Mouse (Mus musculus): Measurements from ENCODE around the gene Olfr678.
"Not testable (repeated sequence)": the region's sequence is repeated elsewhere in the genome, so short reads cannot be mapped to it uniquely, and the experiment has no call there.

The Olfr678 gene

GRCm38 (mm10) chr7:105064175-105064574 is at the start of gene Olfr678:
TSS of gene Olfr678 (plus strand) at chr7:105064475.
- DNase-seq (ENCODE audit: low read depth in 2 of 2, low spot score in 2 of 2) = no peak

GRCm38 (mm10) chr7:105022530-105022929 is 41.7 kb upstream of the Olfr678 start:
- DNase-seq (ENCODE audit: low read depth in 2 of 2, low spot score in 2 of 2) = no peak

- DNase-seq (ENCODE audit: low read depth in 2 of 2, low spot score in 2 of 2) = no peak
Observed at GRCm38 (mm10) chr7:105028360-105028759, 35.9 kb upstream of the Olfr678 start, which contains the start of gene Olfr675. TSS of gene Olfr675 (minus strand) at chr7:105028460.

GRCm38 (mm10) chr7:105032398-105032797 is 31.9 kb upstream of the Olfr678 start, which contains the start of gene Olfr676:
TSS of gene Olfr676 (plus strand) at chr7:105032698.
- DNase-seq (ENCODE audit: low read depth in 2 of 2, low spot score in 2 of 2) = no peak

- not testable (repeated sequence) for DNase-seq (ENCODE audit: low read depth in 2 of 2, low spot score in 2 of 2)
Observed at GRCm38 (mm10) chr7:105033836-105034235, 30.4 kb upstream of the Olfr678 start.

- DNase-seq (ENCODE audit: low read depth in 2 of 2, low spot score in 2 of 2) = no peak
Observed at GRCm38 (mm10) chr7:105058951-105059350, 5.3 kb upstream of the Olfr678 start.

- DNase-seq (ENCODE audit: low read depth in 2 of 2, low spot score in 2 of 2) = no peak
Observed at GRCm38 (mm10) chr7:105080905-105081304, 16.6 kb downstream of the Olfr678 start, which contains the start of gene Olfr679. TSS of gene Olfr679 (plus strand) at chr7:105081205.

- not testable (repeated sequence) for DNase-seq (ENCODE audit: low read depth in 2 of 2, low spot score in 2 of 2)
Observed at GRCm38 (mm10) chr7:105092717-105093116, 28.4 kb downstream of the Olfr678 start, which contains the start of gene Olfr680-ps1. TSS of gene Olfr680-ps1 (minus strand) at chr7:105092817.

- no peak for DNase-seq (ENCODE audit: low read depth in 2 of 2, low spot score in 2 of 2)
Observed at GRCm38 (mm10) chr7:105116536-105116935, 52.3 kb downstream of the Olfr678 start, which contains the start of gene Olfr681. TSS of gene Olfr681 (plus strand) at chr7:105116836.

Measured in CD8-positive naive resting alpha-beta T cell, adult 2 months (primary cell).